Mouse (Mus musculus) erythroblast, embryonic 14.5 days (primary cell): ENCODE measurements around the gene Gm20683. TPM values are rescaled to one million over a fixed set of nuclear protein-coding genes. Genes with fewer than 3 reads are reported as not detected.
A peak's percentile ranks its signal among the peaks of the same experiment; 100 is the strongest.

Experiments used
- H3K27me3 ChIP-seq: 2 replicates; pipeline ENCODE4 v1.6.1; 2012; ENCODE audit warnings: inconsistent platforms; ENCODE audit not compliant: control insufficient read depth
- H3K36me3 ChIP-seq: 2 replicates; pipeline ENCODE4 v1.6.1; 2012; ENCODE audit warnings: mild to moderate bottlenecking, inconsistent platforms; ENCODE audit not compliant: control insufficient read depth
- H3K4me1 ChIP-seq: 2 replicates; pipeline ENCODE4 v1.6.1; 2012; ENCODE audit warnings: inconsistent platforms; ENCODE audit not compliant: control insufficient read depth
- H3K4me3 ChIP-seq: replicated peaks from 2 replicates; pipeline ENCODE3; 2012; ENCODE audit warnings: moderate library complexity, mild to moderate bottlenecking, inconsistent platforms
- H3K9me3 ChIP-seq: 2 replicates; pipeline ENCODE4 v1.6.1; 2012; ENCODE audit warnings: low read length, inconsistent platforms, mixed read lengths; ENCODE audit not compliant: control insufficient read depth
- GATA1 ChIP-seq: IDR thresholded peaks from 2 replicates; pipeline ENCODE4 v1.6.1; 2012; ENCODE audit warnings: low read length, inconsistent platforms, mixed read lengths
- TAL1 ChIP-seq: IDR thresholded peaks from 3 replicates; pipeline ENCODE4 v1.6.1; 2012; ENCODE audit warnings: low read length, inconsistent platforms, mixed read lengths
- polyA plus RNA-seq: library from polyadenylated mRNA; stranded (reverse); fragments of >175 nt; gene quantifications from 2 replicates; pipeline ENCODE4 v1.2.3, GENCODE M21; 2012

The Gm20683 gene
- polyA plus RNA-seq, 1 experiment, result 1.1 TPM

DNA sequence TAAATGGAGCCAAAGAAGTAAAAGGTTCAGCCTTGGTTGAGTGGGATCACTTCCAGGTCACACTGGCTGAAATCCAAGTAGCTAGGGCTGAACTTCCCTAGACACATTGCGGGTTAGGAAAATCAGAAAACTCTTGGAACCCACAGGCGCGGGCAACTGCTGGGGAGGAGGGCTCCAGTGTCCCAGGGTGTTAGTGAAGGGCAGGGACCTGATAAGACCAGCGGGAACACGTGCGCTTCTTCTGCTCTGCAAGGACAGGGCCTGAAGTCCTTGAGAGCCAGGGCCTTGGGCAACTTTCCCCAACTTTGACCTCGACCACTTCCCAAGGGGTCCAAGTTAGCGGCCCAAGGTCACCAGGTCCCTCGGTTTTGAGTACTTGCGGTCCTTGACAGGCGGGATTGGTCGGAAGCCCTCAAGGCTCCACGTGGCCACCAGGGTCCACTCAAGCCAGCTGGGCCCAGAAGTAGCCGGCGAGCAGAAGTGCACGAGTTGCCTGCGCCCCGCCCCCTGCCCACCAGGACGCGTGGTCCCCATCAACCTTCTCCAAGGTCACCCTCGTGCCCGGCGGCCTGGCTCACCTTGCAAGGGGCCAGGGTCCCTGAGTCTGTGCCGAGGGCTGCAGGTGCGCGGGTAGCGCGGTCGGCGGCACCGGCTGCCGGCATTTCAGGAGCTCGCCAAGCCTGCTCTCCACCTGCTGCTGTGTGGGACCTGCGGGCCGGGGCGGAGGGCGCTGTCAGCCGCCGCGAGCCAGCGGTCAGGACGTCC is 26.5 kb upstream of the Gm20683 start:
- Histone ChIP-seq H3K9me3 (no peaks in the 10 kb centered on the region), H3K4me3 (peak overlapping the region; percentile 67), H3K4me1 (peaks cover 46% of the 10 kb centered on the region), H3K36me3 (peaks cover 26% of the 10 kb centered on the region), H3K27me3 (no peaks in the 10 kb centered on the region)
- TF ChIP-seq GATA1, result no peak
- TF ChIP-seq TAL1, result no peak

GRCm38 (mm10) chr17:25867509-25867835 is 25.9 kb upstream of the Gm20683 start:
- Histone ChIP-seq H3K4me1 (peaks cover 49% of the 10 kb centered on the region), H3K9me3 (no peaks in the 10 kb centered on the region), H3K27me3 (no peaks in the 10 kb centered on the region), H3K4me3 (peak overlapping the region; percentile 67), H3K36me3 (peaks cover 26% of the 10 kb centered on the region)
- no peak for TF ChIP-seq TAL1
- TF ChIP-seq GATA1, result no peak

GRCm38 (mm10) chr17:25866172-25866571 is 24.6 kb upstream of the Gm20683 start:
- H3K9me3 ChIP-seq, result no peaks in the 10 kb centered on the region
- no peaks in the 10 kb centered on the region for H3K27me3 ChIP-seq
- peaks cover 60% of the 10 kb centered on the region for H3K4me1 ChIP-seq
- no peak overlapping the region for H3K4me3 ChIP-seq
- peaks cover 26% of the 10 kb centered on the region for H3K36me3 ChIP-seq
- no peak for TF ChIP-seq TAL1
- no peak for TF ChIP-seq GATA1

GRCm38 (mm10) chr17:25865288-25865687 is 23.7 kb upstream of the Gm20683 start:
- H3K4me3 ChIP-seq, result no peak overlapping the region
- H3K4me1 ChIP-seq, result peaks cover 68% of the 10 kb centered on the region
- no peak for TF ChIP-seq TAL1
- TF ChIP-seq GATA1, result no peak
- no peaks in the 10 kb centered on the region for H3K27me3 ChIP-seq
- H3K36me3 ChIP-seq, result peaks cover 28% of the 10 kb centered on the region
- H3K9me3 ChIP-seq, result no peaks in the 10 kb centered on the region

DNA sequence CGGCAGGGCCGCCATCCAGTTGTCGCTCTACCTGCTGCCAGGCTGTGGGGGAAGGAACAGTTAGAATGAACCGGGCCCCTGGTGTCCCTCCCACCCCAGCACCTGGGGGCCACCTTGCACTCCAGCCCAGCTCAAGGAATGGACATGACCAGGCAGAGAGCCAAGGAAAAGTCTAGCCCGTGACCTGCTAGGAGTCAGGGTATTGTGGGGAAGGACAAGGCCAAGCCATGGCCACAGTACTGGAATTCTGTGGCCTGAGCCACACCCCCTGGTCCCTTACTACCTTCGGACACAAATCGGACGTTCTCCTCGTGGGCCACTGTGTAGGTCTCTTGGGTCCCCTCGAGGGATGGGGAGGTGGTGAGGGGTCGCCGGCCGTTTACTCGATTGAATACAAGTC is 22.7 kb upstream of the Gm20683 start:
- Histone ChIP-seq H3K27me3 (no peaks in the 10 kb centered on the region), H3K36me3 (peaks cover 38% of the 10 kb centered on the region), H3K4me3 (no peak overlapping the region), H3K4me1 (peaks cover 75% of the 10 kb centered on the region), H3K9me3 (no peaks in the 10 kb centered on the region)
- TF ChIP-seq TAL1 (no peak), GATA1 (no peak)

DNA sequence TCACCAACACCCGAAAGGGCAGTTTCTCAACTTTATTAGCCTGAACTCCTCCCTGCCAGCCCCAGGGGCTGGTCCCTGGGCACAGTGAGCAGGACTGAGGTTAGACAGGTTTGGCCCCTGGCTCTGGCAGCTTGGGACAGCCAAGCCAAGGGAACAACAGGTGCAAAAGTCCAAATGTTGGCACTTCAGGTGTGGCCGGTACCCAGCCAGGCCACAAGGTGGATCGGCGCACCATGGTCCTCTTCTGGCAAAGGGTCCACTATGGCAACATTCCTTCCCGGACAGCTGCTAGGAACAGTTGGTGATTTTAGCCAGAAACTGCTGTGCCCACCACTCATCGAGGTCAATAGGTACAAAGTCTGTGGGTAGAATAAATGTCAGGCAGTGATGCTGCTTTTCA is 22.1 kb upstream of the Gm20683 start:
- Histone ChIP-seq H3K36me3 (peaks cover 44% of the 10 kb centered on the region), H3K4me1 (peaks cover 76% of the 10 kb centered on the region), H3K4me3 (no peak overlapping the region), H3K27me3 (no peaks in the 10 kb centered on the region), H3K9me3 (no peaks in the 10 kb centered on the region)
- TF ChIP-seq GATA1, result no peak
- TF ChIP-seq TAL1, result no peak

DNA sequence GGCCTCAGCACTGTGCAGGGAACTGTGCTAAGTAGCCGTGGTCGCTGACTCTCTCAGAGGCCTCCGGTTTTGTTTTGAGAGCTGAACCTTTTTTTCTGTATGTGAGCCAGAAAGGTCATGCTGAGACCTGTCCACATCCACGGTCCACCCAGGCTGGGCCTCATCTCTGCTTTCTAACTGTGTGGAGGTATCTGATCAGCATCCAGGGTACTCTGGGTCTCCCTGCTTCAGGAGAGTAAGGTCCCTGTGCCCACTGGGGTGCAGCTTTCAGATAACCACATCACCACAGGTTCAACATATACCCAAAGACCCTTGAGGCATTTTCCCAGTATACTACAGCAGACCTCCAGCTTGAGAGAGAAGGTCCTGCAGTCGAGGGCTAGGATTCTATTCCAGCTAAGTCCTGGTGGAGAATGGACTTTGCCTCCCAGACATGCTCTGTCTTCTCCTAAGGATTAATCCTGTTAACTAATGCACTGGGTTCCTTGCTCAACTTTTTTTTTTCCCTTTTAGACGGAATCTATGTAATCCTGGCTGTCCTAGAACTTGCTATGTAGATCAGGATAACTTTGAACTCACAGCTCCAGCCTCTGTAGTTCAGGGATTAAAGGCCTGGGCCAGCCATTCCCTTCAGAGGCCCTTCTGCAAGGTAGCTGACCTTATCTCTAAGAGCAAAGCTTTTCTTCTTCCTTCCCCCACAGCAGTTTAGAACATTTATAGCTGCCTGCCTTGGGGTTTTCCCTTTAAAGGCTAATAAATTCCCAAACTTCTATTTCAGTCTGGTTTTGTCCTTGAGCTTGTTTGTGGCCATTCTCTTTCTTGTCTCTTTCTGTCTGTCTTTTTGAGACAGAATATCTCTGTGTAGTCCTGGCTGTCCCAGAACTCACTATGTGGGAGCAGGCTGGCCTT is 20.4 kb upstream of the Gm20683 start:
- TF ChIP-seq GATA1 (no peak), TAL1 (no peak)
- Histone ChIP-seq H3K27me3 (no peaks in the 10 kb centered on the region), H3K9me3 (no peaks in the 10 kb centered on the region), H3K4me1 (peaks cover 66% of the 10 kb centered on the region), H3K4me3 (peak overlapping the region; percentile 72), H3K36me3 (peaks cover 56% of the 10 kb centered on the region)

GRCm38 (mm10) chr17:25860832-25861703 is 19.5 kb upstream of the Gm20683 start, which contains the start of gene Wdr90:
Wdr90 (minus strand) TSS chr17:25861501.
- peak within 1 kb of the TSS; percentile 72 for H3K4me3 ChIP-seq
- H3K36me3 ChIP-seq, result peaks cover 56% of the 10 kb centered on the region
- H3K4me1 ChIP-seq, result peaks cover 59% of the 10 kb centered on the region
- no peaks in the 10 kb centered on the region for H3K27me3 ChIP-seq
- no peaks in the 10 kb centered on the region for H3K9me3 ChIP-seq
- TF ChIP-seq TAL1 (no peak), GATA1 (no peak)
